Mouse (Mus musculus): ENCODE measurements around the gene Dennd1b. TPM values are rescaled to one million over a fixed set of nuclear protein-coding genes. Genes with fewer than 3 reads are reported as not detected.

Gene Dennd1b
- polyA plus RNA-seq, 1 experiment: 3.3 TPM

GRCm38 (mm10) chr1:139064711-139065110 is 101.5 kb downstream of the Dennd1b start:
- DNase-seq (ENCODE audit: low read depth, low spot score): no peak
- WGBS: 35% methylated on average over 2 of the region's 2 CpGs

- no peak for DNase-seq (ENCODE audit: low read depth, low spot score)
- 77% methylated on average over 2 of the region's 2 CpGs for WGBS
Observed at GRCm38 (mm10) chr1:139067210-139067609, 104.0 kb downstream of the Dennd1b start.

- 75% methylated on average over 2 of the region's 2 CpGs for WGBS
- DNase-seq (ENCODE audit: low read depth, low spot score): no peak
Observed at GRCm38 (mm10) chr1:139071015-139071414, 107.8 kb downstream of the Dennd1b start.

GRCm38 (mm10) chr1:139075671-139076070 is 112.4 kb downstream of the Dennd1b start:
- DNase-seq (ENCODE audit: low read depth, low spot score): no peak
- 57% methylated on average over 2 of the region's 2 CpGs for WGBS

- no peak for DNase-seq (ENCODE audit: low read depth, low spot score)
- 88% methylated on average over 1 of the region's 1 CpGs for WGBS
Observed at GRCm38 (mm10) chr1:139077989-139078388, 114.8 kb downstream of the Dennd1b start.

GRCm38 (mm10) chr1:139079000-139079399 is 115.8 kb downstream of the Dennd1b start:
- DNase-seq (ENCODE audit: low read depth, low spot score): no peak
- WGBS: 74% methylated on average over 8 of the region's 8 CpGs

- no peak for DNase-seq (ENCODE audit: low read depth, low spot score)
- WGBS: 76% methylated on average over 6 of the region's 6 CpGs
Observed at GRCm38 (mm10) chr1:139079523-139079922, 116.3 kb downstream of the Dennd1b start.

GRCm38 (mm10) chr1:139080517-139081386 is 117.5 kb downstream of the Dennd1b start:
- 83% methylated on average over 16 of the region's 16 CpGs for WGBS
- DNase-seq (ENCODE audit: low read depth, low spot score): no peak

GRCm38 (mm10) chr1:139083382-139083781 is 120.1 kb downstream of the Dennd1b start:
- 59% methylated on average over 2 of the region's 2 CpGs for WGBS
- no peak for DNase-seq (ENCODE audit: low read depth, low spot score)

GRCm38 (mm10) chr1:139087564-139087963 is 124.3 kb downstream of the Dennd1b start:
- no peak for DNase-seq (ENCODE audit: low read depth, low spot score)
- WGBS: 79% methylated on average over 3 of the region's 3 CpGs

GRCm38 (mm10) chr1:139090744-139091143 is 127.5 kb downstream of the Dennd1b start:
- DNase-seq (ENCODE audit: low read depth, low spot score): no peak
- whole genome bisulfite sequencing: 96% methylated on average over 3 of the region's 3 CpGs

GRCm38 (mm10) chr1:139091701-139092100 is 128.5 kb downstream of the Dennd1b start:
- no peak for DNase-seq (ENCODE audit: low read depth, low spot score)
- WGBS: 96% methylated on average over 6 of the region's 6 CpGs

- WGBS: 95% methylated on average over 10 of the region's 10 CpGs
- no peak for DNase-seq (ENCODE audit: low read depth, low spot score)
Observed at GRCm38 (mm10) chr1:139092144-139092543, 128.9 kb downstream of the Dennd1b start.

- DNase-seq (ENCODE audit: low read depth, low spot score): no peak
- 81% methylated on average over 4 of the region's 4 CpGs for WGBS
Observed at GRCm38 (mm10) chr1:139092722-139093121, 129.5 kb downstream of the Dennd1b start.

- WGBS: 92% methylated on average over 6 of the region's 6 CpGs
- no peak for DNase-seq (ENCODE audit: low read depth, low spot score)
Observed at GRCm38 (mm10) chr1:139096369-139096768, 133.1 kb downstream of the Dennd1b start.

GRCm38 (mm10) chr1:139098088-139098487 is 134.9 kb downstream of the Dennd1b start:
- no peak for DNase-seq (ENCODE audit: low read depth, low spot score)
- WGBS: 93% methylated on average over 4 of the region's 4 CpGs

GRCm38 (mm10) chr1:139101725-139102124 is 138.5 kb downstream of the Dennd1b start:
- no peak for DNase-seq (ENCODE audit: low read depth, low spot score)
- WGBS: 95% methylated on average over 9 of the region's 9 CpGs

- no peak for DNase-seq (ENCODE audit: low read depth, low spot score)
- 89% methylated on average over 2 of the region's 2 CpGs for whole genome bisulfite sequencing
Observed at GRCm38 (mm10) chr1:139108251-139108650, 145.0 kb downstream of the Dennd1b start.

GRCm38 (mm10) chr1:139122626-139123025 is 159.4 kb downstream of the Dennd1b start:
- 97% methylated on average over 8 of the region's 8 CpGs for WGBS

GRCm38 (mm10) chr1:139139644-139140043 is 176.4 kb downstream of the Dennd1b start:
- no peak for DNase-seq (ENCODE audit: low read depth, low spot score)
- WGBS: 63% methylated on average over 1 of the region's 1 CpGs

More at GRCm38 (mm10) chr1:139122626-139123025, 159.4 kb downstream of the Dennd1b start:
- no peak for DNase-seq (ENCODE audit: low read depth, low spot score)

- DNase-seq (ENCODE audit: low read depth, low spot score): no peak
- WGBS: 70% methylated on average over 2 of the region's 2 CpGs
Observed at GRCm38 (mm10) chr1:139145516-139145915, 182.3 kb downstream of the Dennd1b start.
